Mouse (Mus musculus): ENCODE measurements at regions not wholly inside any gene's neighbourhood (a gene's known extent, or its start where the extent isn't known, plus 50 kb on each side); places are given as distances from the start of the nearest gene placed in this dataset.

DNA sequence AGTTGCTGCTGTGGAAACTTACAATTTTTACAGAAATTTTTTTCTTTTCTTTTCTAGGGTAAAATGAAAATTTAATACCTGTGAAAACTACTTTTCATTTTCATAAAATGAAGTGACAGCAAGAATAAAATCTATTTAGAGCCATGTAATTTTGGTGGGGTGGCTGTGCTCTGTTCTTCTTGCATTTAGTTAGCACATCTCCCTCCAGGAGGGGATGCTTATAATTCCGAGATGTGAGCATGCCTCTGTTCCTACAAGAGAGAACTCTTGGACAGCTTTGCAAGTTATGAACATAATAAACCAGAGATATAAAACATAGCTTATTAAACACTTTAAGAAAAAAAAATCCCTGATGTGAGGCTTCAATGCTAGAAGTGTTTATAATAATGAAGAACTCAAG is 313.9 kb upstream of the Dph6 start:
- intact Hi-C loops (cut with DNase I): no loop called here

- intact Hi-C loops (cut with DNase I): no loop called here
Observed at GRCm38 (mm10) chr2:114993419-114993818, 338.7 kb upstream of the Dph6 start.

DNA sequence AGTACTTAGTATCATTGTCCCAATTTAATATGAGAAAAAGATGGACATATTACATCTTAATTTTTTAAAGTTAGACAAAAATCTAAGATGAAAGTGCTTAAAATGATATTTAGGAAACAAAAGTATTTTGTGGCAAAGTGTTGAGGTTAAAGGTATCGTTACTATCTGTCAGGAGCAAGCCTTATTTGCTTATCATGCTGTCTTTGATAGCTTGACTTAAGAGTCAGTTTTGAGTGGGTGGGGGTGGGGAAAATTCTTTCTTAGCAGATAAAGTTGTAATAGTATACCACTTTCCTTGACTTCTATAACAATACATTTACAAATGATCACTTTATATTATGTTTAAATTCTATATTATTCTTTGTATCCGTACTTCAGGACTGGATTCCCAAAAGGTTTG is 339.1 kb upstream of the Dph6 start:
- intact Hi-C loops (cut with DNase I): no loop called here

DNA sequence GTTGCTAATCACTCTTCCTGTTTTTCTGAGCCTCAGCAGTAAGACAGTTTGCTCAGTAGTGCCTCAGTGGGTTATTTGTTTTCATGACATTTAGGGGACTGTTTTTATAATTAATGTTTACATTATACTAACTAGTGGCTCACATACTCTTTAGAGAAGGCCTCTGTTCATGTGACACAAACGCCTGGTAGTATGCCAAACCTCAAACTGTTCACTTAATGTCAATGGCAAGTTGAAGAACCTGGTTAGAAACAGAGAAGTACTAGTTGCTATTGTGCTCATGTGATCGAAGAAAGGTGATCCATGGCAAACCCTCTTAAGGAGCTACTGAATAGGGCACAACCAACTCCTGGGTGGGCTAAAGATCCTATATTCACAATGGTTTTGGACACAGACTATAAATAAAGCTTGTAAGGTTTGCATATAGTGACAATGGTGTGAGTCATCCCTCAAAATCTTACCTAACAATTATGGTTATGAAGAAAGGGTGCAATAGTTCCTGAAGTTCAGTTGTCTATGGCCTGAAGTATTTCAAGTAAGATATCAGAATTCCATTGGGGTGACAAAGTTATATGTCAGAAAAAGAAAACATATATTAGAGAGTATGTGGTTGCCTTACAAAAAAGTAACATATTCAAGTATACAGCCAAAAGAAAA is 340.1 kb upstream of the Dph6 start:
- intact Hi-C loops (cut with DNase I): no loop called here

DNA sequence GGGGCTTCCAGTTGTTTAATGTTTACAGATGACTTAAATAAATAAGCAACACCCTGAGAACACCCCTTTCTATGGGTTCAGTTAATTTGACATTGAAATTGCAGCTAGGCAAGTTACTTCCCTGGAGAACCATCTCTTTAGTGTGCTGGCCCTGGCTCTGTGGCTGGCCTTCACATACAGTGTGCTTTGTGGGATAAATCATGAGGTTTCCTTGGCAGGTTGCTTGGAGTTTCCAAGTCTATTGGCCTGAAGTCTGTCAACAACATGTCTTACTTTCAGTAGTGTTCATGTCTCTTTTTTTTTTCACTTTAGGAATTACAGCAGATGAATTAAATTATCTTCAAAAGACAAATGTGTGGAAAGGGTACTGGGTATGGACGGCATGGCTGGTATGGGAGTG is 359.2 kb upstream of the Dph6 start:
- intact Hi-C loops (cut with DNase I): no loop called here

GRCm38 (mm10) chr2:115026777-115027176 is 372.0 kb upstream of the Dph6 start:
- intact Hi-C loops (cut with DNase I): no loop called here

DNA sequence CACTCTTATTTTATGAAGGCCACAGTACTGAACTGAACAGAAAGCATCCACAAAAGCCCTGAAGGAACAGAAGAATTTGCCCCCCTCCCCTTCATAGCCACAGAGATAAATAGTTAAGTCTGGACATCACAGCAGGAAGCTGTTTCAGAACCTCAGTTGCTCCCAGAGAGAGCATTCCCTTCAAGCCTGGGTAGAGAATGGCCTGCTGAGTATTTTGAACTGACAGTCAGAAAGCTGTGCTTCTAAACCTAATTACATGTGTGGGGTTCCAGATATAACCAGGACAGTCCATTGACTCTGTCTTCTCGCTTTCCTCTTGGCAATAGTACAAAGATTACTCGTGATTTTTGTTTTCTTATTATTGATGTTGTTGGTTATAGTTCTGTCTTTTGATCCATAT is 376.4 kb upstream of the Dph6 start:
- intact Hi-C loops (cut with DNase I): no loop called here

GRCm38 (mm10) chr2:115036205-115036604 is 381.4 kb upstream of the Dph6 start:
- intact Hi-C loops (cut with DNase I): no loop called here

DNA sequence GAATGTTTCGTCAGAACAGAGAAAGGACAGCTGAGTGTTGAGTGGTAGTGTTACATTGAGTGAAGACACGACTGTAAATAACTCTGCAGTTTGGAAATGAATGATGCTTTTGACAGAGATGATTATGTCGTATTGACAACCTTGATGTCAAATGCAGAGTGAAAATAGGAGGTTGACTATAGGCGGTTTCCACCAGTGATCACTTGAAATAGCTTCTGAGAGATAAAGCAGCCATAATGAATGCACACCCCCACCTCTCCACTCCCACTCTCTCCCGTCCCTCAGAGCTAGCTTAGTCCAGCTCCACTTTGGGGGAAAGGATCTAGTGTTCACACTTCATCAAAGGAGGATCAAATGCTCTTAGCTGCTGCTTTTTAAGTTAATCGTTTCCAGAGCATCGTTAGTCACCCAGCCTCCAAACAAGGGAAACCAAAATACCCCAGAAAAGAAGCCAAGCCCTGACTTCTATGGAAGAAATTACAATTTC is 387.6 kb upstream of the Dph6 start:
- intact Hi-C loops (cut with DNase I): no loop called here

DNA sequence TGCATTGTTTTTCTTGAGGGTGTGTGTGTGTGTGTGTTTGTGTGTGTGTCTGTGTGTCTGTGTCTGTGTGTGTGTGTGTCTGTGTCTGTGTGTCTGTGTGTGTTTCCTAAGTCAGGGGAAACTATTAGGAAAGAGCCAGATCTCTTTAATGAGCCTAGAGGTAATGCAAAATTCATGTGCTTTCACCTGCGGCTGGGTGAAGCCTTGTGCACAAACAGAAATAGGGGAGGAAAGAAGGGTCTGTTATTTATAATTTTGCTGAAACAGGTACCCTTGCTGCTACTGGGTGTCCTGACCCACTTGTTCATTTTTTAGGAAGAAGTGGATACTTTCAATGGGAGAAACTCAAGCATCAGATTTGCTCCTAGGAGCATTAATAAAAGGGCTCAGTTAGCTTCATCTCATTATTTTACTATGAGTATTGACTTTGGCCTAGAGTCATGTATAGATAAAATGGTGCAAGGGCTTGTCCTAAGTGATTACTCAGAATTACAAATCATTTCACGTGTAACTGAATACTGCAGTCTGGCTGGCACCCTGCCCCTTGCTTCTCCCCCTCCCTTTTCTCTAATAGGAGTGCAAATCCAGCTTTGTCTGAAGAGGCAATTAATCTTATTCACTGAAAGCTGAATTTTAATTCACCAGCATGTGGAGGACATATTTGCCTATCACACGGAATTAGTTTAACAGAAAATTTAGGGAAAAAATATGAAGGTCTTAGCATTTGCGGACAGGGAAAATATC is 401.7 kb upstream of the Dph6 start:
- intact Hi-C loops (cut with DNase I): no loop called here

GRCm38 (mm10) chr2:115057200-115057599 is 402.4 kb upstream of the Dph6 start:
- intact Hi-C loops (cut with DNase I): no loop called here

GRCm38 (mm10) chr2:115067489-115068163 is 412.9 kb upstream of the Dph6 start:
- intact Hi-C loops (cut with DNase I): no loop called here

GRCm38 (mm10) chr2:115069704-115070103 is 414.9 kb upstream of the Dph6 start:
- intact Hi-C loops (cut with DNase I): no loop called here

DNA sequence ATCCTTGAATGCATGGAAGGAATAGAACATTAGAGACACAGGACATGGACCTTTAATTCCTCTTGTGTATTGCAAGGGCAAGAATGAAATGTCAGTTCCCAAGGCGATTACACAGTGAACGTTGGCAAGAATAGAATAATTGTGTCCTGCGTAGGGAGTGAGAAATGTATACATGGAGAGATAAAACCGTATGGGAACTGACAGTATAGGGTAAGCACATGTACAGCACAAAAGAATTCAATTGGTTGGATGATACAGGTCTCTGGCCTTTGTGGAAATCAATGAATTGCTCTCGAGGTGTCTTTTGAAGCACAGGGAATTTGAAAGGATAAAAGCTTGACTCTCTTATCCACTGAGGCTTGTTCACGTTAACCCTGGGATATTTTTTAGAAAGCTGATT is 415.4 kb upstream of the Dph6 start:
- intact Hi-C loops (cut with DNase I): no loop called here

GRCm38 (mm10) chr2:115070666-115071065 is 415.9 kb upstream of the Dph6 start:
- intact Hi-C loops (cut with DNase I): no loop called here

DNA sequence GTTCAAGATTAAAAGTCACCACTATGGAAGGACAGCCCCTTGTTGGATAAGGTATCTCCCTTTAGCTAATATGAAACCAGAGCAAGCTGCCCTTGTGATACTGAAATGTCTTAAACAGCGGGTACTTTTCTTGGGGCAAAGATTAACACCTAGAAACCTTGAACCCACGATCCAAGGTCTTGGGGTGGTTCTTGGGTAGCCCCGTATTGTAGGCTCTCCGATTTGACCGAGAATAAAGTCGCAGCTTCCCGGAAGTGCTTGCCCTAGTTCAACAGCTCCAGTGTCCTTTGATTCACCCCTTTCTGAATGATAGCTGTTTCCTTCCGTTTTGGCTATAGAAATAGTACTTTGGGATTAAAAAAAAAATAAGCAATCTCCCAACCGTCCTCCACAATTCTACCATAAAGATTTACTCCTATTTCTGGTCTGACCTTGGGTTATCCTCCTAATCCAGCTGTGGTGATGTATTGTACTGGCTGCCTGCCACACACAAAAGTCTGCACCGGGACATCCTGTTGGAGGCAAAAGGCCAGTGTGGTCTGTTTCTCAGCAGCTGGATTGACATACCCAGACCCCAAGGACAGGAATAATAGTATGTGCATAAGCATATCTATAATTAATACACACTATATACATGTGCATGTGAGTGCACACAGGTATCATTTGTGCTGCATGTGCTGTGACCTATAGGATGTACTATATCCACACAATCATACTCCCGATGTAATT is 427.0 kb upstream of the Dph6 start:
- intact Hi-C loops (cut with DNase I): no loop called here

DNA sequence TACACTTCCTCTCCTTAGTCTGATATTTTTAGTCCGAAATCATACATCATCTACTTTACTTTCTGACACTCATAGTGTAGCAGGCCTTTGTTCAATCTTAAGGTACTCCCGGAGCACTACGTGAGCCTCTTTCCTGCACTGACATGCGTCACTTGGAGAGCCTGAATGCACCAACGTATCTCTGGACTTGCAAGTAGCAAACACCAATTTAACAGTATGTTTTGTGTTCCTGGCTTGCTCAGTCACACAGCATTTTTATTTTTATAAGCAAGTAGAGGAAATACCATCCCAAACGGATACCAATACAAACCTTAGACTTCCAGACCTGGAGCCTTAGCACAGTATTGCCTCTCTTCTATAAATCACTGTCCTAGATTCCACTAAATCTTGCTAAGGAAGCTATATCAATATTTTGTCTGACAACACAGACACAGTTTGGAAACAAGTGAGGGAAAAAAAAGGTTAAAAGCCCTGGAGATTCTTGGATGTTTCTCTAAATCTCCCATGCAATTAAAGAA is 427.6 kb upstream of the Dph6 start:
- intact Hi-C loops (cut with DNase I): no loop called here

- intact Hi-C loops (cut with DNase I): no loop called here
Observed at GRCm38 (mm10) chr2:115088421-115089120, 433.8 kb upstream of the Dph6 start.

DNA sequence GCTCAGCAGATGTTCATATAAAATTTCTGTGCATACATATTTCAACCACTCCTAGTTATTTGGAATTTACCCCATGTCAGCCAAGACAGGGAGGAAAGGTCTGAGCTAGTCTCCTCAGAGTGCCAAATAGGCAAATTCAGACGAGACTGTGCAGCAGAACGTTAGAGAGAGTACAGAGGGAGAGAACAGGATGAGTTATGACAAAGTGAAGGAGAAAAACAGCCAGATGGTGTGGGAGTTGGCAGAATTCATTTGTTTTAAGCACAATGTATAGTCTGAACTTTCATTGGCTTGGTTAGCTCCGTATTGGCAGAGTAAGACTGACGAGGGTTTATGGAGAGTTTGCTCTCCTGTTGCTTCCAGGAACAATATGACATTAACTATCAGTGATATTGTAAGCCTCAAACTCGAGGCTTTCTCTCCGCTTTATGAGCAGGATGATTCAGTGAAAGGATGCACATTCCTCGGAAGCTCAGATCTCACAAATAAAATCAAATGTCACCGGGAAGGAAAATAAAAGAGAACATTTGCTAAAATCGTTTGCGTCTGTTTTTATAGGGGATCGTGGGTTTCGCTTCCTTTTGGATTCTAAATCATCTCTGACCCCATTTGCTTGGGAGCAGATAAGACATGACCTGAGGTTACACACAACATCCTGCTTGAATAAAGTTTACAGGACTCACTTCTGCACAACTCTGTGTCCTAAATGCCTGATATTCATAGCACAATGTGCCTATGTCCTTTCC is 435.8 kb upstream of the Dph6 start:
- intact Hi-C loops (cut with DNase I): no loop called here

GRCm38 (mm10) chr2:115095351-115095750 is 440.6 kb upstream of the Dph6 start:
- intact Hi-C loops (cut with DNase I): no loop called here

Measured in adrenal gland (tissue).